Mouse (Mus musculus): ENCODE data around the gene Kcnt2.

The Kcnt2 gene

GRCm38 (mm10) chr1:140492237-140492636 lies 246.3 kb downstream of the Kcnt2 start:
- peak; percentile 59 for DNase-seq (ENCODE audit: low read depth, low spot score)

- no peak for DNase-seq (ENCODE audit: low read depth, low spot score)
Measured at GRCm38 (mm10) chr1:140513451-140513850, 267.5 kb downstream of the Kcnt2 start.

GRCm38 (mm10) chr1:140531285-140531908 lies 285.4 kb downstream of the Kcnt2 start:
- DNase-seq (ENCODE audit: low read depth, low spot score), result peak; percentile 34

GRCm38 (mm10) chr1:140534849-140535248 lies 288.9 kb downstream of the Kcnt2 start:
- DNase-seq (ENCODE audit: low read depth, low spot score), result no peak

- no peak for DNase-seq (ENCODE audit: low read depth, low spot score)
Measured at GRCm38 (mm10) chr1:140542066-140542465, 296.1 kb downstream of the Kcnt2 start.

GRCm38 (mm10) chr1:140548711-140549110 lies 302.8 kb downstream of the Kcnt2 start:
- no peak for DNase-seq (ENCODE audit: low read depth, low spot score)

GRCm38 (mm10) chr1:140560801-140561200 lies 314.8 kb downstream of the Kcnt2 start:
- DNase-seq (ENCODE audit: low read depth, low spot score), result peak; percentile 40

- no peak for DNase-seq (ENCODE audit: low read depth, low spot score)
Measured at GRCm38 (mm10) chr1:140572141-140572540, 326.2 kb downstream of the Kcnt2 start.

GRCm38 (mm10) chr1:140578607-140579006 lies 332.6 kb downstream of the Kcnt2 start:
- DNase-seq (ENCODE audit: low read depth, low spot score), result no peak

GRCm38 (mm10) chr1:140588302-140588701 lies 342.3 kb downstream of the Kcnt2 start:
- no peak for DNase-seq (ENCODE audit: low read depth, low spot score)

- no peak for DNase-seq (ENCODE audit: low read depth, low spot score)
Measured at GRCm38 (mm10) chr1:140608765-140609297, 362.9 kb downstream of the Kcnt2 start.

- no peak for DNase-seq (ENCODE audit: low read depth, low spot score)
Measured at GRCm38 (mm10) chr1:140613101-140613500, 367.1 kb downstream of the Kcnt2 start.

GRCm38 (mm10) chr1:140614840-140615239 lies 368.9 kb downstream of the Kcnt2 start:
- DNase-seq (ENCODE audit: low read depth, low spot score), result no peak

GRCm38 (mm10) chr1:140618164-140618563 lies 372.2 kb downstream of the Kcnt2 start:
- no peak for DNase-seq (ENCODE audit: low read depth, low spot score)

GRCm38 (mm10) chr1:140624918-140625317 lies 379.0 kb downstream of the Kcnt2 start:
- DNase-seq (ENCODE audit: low read depth, low spot score), result no peak

GRCm38 (mm10) chr1:140659607-140660340 lies 413.8 kb downstream of the Kcnt2 start:
- peak; percentile 21 for DNase-seq (ENCODE audit: low read depth, low spot score)

GRCm38 (mm10) chr1:140660751-140661403 lies 414.9 kb downstream of the Kcnt2 start:
- no peak for DNase-seq (ENCODE audit: low read depth, low spot score)

GRCm38 (mm10) chr1:140661404-140661787 lies 415.4 kb downstream of the Kcnt2 start:
- DNase-seq (ENCODE audit: low read depth, low spot score), result peak; percentile 68

All from telencephalon, adult 2 months (tissue).